Mouse (Mus musculus) kidney, adult 2 months (tissue): Measurements from ENCODE around the gene Nostrin. TPM values are rescaled to one million over a fixed set of nuclear protein-coding genes. Genes with fewer than 3 reads are reported as not detected.

Experiments used
- DNase-seq: peaks from one replicate; pipeline ENCODE4 v3.0.0; 2021
- H3K27ac ChIP-seq: fragments of 200-500 bp; 2 replicates; pipeline ENCODE4 v1.5.1; 2012; ENCODE audit warnings: low read depth, low read length, control low read depth, inconsistent platforms; ENCODE audit not compliant: insufficient read depth
- H3K27me3 ChIP-seq: fragments of 200-500 bp; replicated peaks from 2 replicates; pipeline ENCODE4 v1.6.1; 2012; ENCODE audit warnings: mild to moderate bottlenecking, moderate library complexity, low read length, inconsistent platforms; ENCODE audit not compliant: control insufficient read depth, insufficient read depth
- H3K36me3 ChIP-seq: fragments of 200-500 bp; 2 replicates; pipeline ENCODE4 v1.6.1; 2012; ENCODE audit warnings: mild to moderate bottlenecking, moderate library complexity, low read length, inconsistent platforms; ENCODE audit not compliant: control insufficient read depth, insufficient read depth
- H3K4me1 ChIP-seq: fragments of 200-500 bp; 2 replicates; pipeline ENCODE4 v1.6.1; 2011; ENCODE audit warnings: low read length; ENCODE audit not compliant: control insufficient read depth, insufficient read depth
- H3K4me3 ChIP-seq: fragments of 200-500 bp; 2 replicates; pipeline ENCODE4 v1.5.1; 2011; ENCODE audit warnings: mild to moderate bottlenecking, low read depth, low read length, control low read depth; ENCODE audit not compliant: insufficient read depth
- CTCF ChIP-seq: fragments of 200-500 bp; conservative IDR thresholded peaks from 2 replicates; pipeline ENCODE4 v1.5.1; 2011; ENCODE audit warnings: low read depth, mild to moderate bottlenecking, control low read depth, low read length, moderate library complexity, mixed read lengths; ENCODE audit not compliant: insufficient read depth, insufficient read length
- POLR2A ChIP-seq: fragments of 200-500 bp; IDR thresholded peaks from one replicate; pipeline ENCODE4 v1.6.1; 2011; ENCODE audit warnings: low read depth, low read length, control low read depth
- WGBS: fragments of 180-500 bp; shearing (Covaris S2); methylation state at CpG from one replicate; pipeline ENCODE4 v1.1.7; 2018; 5-methylcytosine and 5-hydroxymethylcytosine counted together
- polyA plus RNA-seq: library from polyadenylated mRNA; depleted of rRNA; stranded (reverse); fragments of >200 nt; gene quantifications from 2 replicates; pipeline ENCODE4 v1.2.3, GENCODE M21; 2012

Nostrin gene
- polyA plus RNA-seq, 1 experiment = 1.0 TPM

GRCm38 (mm10) chr2:69116767-69117166, 18.8 kb upstream of the Nostrin start:
- no peaks in the 10 kb centered on the region; the same call in 1 of the 2 replicates for H3K36me3 ChIP-seq
- no peaks in the 10 kb centered on the region for H3K27me3 ChIP-seq
- DNase-seq = no peak
- 64% methylated on average over 4 of the region's 4 CpGs for WGBS
- H3K4me3 ChIP-seq = no peak overlapping the region
- no peaks in the 10 kb centered on the region for H3K4me1 ChIP-seq
- TF ChIP-seq CTCF = no peak
- TF ChIP-seq POLR2A = no peak
- no peak overlapping the region for H3K27ac ChIP-seq

GRCm38 (mm10) chr2:69118994-69119393, 16.6 kb upstream of the Nostrin start:
- H3K36me3 ChIP-seq = no peaks in the 10 kb centered on the region; the same call in 1 of the 2 replicates
- TF ChIP-seq POLR2A (no peak), CTCF (no peak)

DNA sequence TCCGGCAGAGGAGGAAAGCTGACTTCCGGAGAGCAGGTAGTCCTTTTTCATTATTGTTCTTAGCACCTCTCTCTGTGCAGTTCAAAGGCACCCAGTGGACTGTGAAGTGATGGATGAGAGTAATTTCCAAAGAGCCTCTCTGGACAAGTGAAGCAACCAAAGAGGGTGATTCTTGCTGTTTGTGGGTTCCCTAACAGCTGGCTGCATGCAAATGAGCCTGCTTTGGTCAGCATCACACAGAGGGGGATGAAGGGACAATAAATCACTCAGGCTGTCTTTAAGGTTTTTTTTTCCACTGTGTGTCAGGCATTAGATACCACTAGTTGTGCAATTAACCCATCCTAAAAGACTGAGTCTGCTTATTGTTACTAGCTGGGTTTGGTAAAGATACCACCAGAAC, 15.9 kb upstream of the Nostrin start:
- H3K4me3 ChIP-seq = no peak overlapping the region
- H3K27ac ChIP-seq = no peak overlapping the region
- H3K36me3 ChIP-seq = no peaks in the 10 kb centered on the region; the same call in 1 of the 2 replicates
- DNase-seq = no peak
- no peaks in the 10 kb centered on the region for H3K4me1 ChIP-seq
- no peaks in the 10 kb centered on the region for H3K27me3 ChIP-seq
- WGBS = 38% methylated on average over 2 of the region's 2 CpGs
- no peak for TF ChIP-seq POLR2A

More at GRCm38 (mm10) chr2:69118994-69119393, 16.6 kb upstream of the Nostrin start:
- Histone ChIP-seq H3K4me3 (no peak overlapping the region), H3K27me3 (no peaks in the 10 kb centered on the region), H3K4me1 (no peaks in the 10 kb centered on the region), H3K27ac (no peak overlapping the region)
- DNase-seq = no peak
- WGBS = 100% methylated on average over 1 of the region's 1 CpGs

GRCm38 (mm10) chr2:69121681-69122080, 13.9 kb upstream of the Nostrin start:
- 90% methylated on average over 4 of the region's 4 CpGs for WGBS
- H3K36me3 ChIP-seq = no peaks in the 10 kb centered on the region
- no peaks in the 10 kb centered on the region for H3K4me1 ChIP-seq
- DNase-seq = no peak
- TF ChIP-seq CTCF = no peak
- TF ChIP-seq POLR2A = no peak
- H3K27ac ChIP-seq = no peak overlapping the region
- no peaks in the 10 kb centered on the region for H3K27me3 ChIP-seq
- H3K4me3 ChIP-seq = no peak overlapping the region

DNA sequence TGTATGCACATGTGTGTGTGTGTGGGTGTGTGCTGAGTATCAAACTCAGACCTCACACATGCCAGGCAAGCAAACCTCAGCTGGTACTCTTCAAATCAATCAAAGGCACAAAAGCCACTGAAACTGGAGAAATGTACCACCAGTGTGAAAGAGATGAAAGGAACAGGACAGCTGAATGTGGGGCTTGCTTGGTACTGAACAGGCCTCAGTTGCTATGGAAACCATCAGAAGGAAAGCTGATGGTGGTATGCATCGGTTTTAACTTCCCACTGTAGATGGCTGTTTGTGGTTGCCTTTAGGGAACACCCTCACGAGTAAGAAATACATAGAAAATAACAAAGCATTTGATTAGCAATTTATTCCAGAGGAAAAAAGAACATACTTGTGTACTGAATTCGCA, 10.2 kb upstream of the Nostrin start:
- Histone ChIP-seq H3K27ac (no peak overlapping the region), H3K27me3 (no peaks in the 10 kb centered on the region), H3K4me3 (no peak overlapping the region), H3K36me3 (no peaks in the 10 kb centered on the region), H3K4me1 (peaks cover 5% of the 10 kb centered on the region)
- DNase-seq = no peak
- 85% methylated on average over 3 of the region's 3 CpGs for WGBS
- TF ChIP-seq POLR2A (no peak), CTCF (no peak)

DNA sequence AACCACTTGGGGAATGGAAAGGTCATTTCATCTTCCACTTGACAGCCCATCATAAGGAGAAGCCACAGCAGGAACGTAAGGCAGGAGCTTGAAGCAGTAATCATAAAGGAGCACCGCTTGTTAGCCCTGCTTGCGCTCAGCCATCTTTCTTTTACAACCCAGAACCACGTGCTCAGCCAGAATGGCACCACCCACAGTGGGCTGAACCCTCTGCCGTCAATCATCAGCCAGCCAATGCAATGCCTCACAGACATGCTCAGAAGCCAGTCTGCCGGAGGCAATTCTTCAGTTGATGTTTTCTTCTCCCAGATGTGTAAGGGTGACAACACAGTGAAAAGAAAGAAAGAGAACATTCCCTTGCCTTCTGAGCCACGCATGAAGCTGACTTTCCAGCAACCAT, 7.3 kb upstream of the Nostrin start:
- H3K27me3 ChIP-seq = no peaks in the 10 kb centered on the region
- H3K4me1 ChIP-seq = peaks cover 5% of the 10 kb centered on the region
- no peak overlapping the region for H3K4me3 ChIP-seq
- no peak for DNase-seq
- H3K36me3 ChIP-seq = no peaks in the 10 kb centered on the region
- H3K27ac ChIP-seq = peak overlapping the region; percentile 69
- TF ChIP-seq POLR2A (no peak), CTCF (no peak)
- 78% methylated on average over 7 of the region's 7 CpGs for WGBS

GRCm38 (mm10) chr2:69128921-69129395, 6.6 kb upstream of the Nostrin start:
- H3K4me1 ChIP-seq = peaks cover 5% of the 10 kb centered on the region
- WGBS = 10% methylated on average over 10 of the region's 10 CpGs
- DNase-seq = peak; percentile 64
- no peaks in the 10 kb centered on the region for H3K36me3 ChIP-seq
- H3K4me3 ChIP-seq = peak overlapping the region; percentile 36
- H3K27me3 ChIP-seq = no peaks in the 10 kb centered on the region
- TF ChIP-seq POLR2A (no peak), CTCF (no peak)
- H3K27ac ChIP-seq = peak overlapping the region; percentile 43
